Mouse (Mus musculus): ENCODE data around the gene Lrrc8b. TPM values are rescaled to one million over a fixed set of nuclear protein-coding genes. Genes with fewer than 3 reads are reported as not detected.

Gene Lrrc8b
- polyA plus RNA-seq, 1 experiment: 26.7 TPM

DNA sequence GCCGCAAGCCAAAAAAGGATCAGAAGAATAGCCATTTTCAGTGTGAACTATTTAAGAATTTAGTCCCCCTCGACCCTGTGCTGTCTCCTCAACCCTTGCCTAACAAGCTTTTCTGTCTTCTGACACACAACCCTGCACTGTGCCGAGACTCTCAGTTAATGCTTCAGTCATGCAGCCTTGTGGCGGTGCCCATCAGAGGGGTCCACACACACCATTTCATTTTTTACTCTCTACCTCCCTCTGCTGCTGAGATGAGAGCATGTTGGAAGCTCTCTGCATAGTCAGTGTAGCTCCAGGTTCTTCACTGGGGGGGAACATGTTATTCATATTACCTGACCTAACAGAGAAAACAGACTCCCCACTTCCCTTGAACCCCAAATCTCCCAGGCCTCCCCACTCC, 75.8 kb downstream of the Lrrc8b start:
- DNase-seq: no peak
- 65% methylated on average over 4 of the region's 4 CpGs for WGBS
- peak; percentile 15; the same call in 1 of the 2 replicates for TF ChIP-seq CTCF (IDR thresholded peaks at IDR 0.05; ENCODE audit: insufficient read depth, low read length)
- no peak for TF ChIP-seq POLR2A (IDR thresholded peaks at IDR 0.05; ENCODE audit: borderline replicate concordance, extremely low read depth, low read depth, low read length)
- H3K4me1 ChIP-seq (ENCODE audit: control insufficient read depth, insufficient read depth, low read length): no peaks in the 10 kb centered on the region
- H3K4me3 ChIP-seq (replicated peaks; ENCODE audit: extremely low read depth, low read depth, low read length): no peak overlapping the region

DNA sequence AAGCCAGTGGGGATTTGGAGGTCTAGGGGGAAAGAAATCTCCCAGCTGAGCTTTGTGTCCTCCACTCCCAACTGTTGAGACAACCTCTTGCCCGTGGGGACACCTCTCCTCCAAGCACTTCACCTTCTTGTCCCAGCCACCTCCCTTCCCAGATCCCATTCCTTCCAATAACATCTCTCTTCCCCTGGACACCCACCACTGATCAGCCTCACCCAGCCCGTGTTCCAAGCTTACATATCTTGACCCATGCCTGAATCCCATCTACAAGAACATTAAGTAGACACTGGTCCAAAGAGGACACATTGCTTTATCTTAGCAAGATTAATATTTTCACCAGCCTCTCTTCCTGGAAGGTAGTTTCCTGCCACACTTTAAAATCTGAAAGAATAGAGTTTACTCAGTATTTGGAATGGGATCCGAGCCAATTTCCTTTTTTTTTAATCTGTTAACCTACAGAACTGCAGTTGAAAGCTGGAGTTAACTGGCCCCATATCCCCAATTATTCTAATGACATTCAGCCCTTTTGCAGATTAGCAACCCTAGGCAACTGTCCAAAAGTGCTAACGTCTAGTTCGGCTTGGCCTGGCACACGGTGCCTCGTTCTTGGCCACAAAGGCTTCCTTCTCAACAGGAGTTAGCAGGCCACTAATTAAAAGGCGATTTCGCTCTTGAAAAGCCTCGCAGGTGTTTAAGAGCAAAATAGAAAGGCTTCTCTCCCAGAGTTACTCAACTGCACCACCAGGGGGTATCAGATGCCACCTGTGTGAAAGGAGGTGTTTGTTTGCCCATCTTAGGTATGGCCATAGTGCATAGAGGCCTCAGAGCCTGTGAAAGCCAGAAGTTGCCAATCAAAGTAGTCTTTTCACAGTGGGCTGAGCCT, 77.0 kb downstream of the Lrrc8b start:
- no peak for TF ChIP-seq POLR2A (IDR thresholded peaks at IDR 0.05; ENCODE audit: borderline replicate concordance, extremely low read depth, low read depth, low read length)
- no peak; the same call in 1 of the 2 replicates for TF ChIP-seq CTCF (IDR thresholded peaks at IDR 0.05; ENCODE audit: insufficient read depth, low read length)
- peak; percentile 21 for DNase-seq
- WGBS: 48% methylated on average over 10 of the region's 10 CpGs
- Histone ChIP-seq H3K4me1 (ENCODE audit: control insufficient read depth, insufficient read depth, low read length) (no peaks in the 10 kb centered on the region), H3K4me3 (replicated peaks; ENCODE audit: extremely low read depth, low read depth, low read length) (no peak overlapping the region)

DNA sequence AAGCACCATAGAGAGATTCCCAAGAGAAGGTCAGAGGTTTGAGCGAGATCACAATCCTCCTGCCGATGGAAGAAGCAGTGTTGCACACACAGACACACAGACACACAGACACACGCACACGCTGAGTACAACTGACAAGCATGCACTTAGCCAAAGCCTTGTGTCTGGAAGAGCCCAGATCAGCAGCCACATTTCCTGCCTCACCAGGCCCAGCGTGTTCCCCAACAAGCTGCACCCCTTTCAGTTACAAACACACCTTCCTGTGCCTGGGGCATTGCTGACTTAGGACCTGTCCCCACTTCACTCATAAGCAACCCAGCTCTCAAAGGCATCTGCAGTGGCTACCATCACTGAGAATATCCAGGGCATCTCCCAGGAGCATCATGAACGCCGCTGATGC, 77.8 kb downstream of the Lrrc8b start:
- DNase-seq: no peak
- no peaks in the 10 kb centered on the region for H3K4me1 ChIP-seq (ENCODE audit: control insufficient read depth, insufficient read depth, low read length)
- 91% methylated on average over 7 of the region's 7 CpGs for WGBS
- no peak for TF ChIP-seq CTCF (IDR thresholded peaks at IDR 0.05; ENCODE audit: insufficient read depth, low read length)
- TF ChIP-seq POLR2A (IDR thresholded peaks at IDR 0.05; ENCODE audit: borderline replicate concordance, extremely low read depth, low read depth, low read length): no peak
- no peak overlapping the region for H3K4me3 ChIP-seq (replicated peaks; ENCODE audit: extremely low read depth, low read depth, low read length)

DNA sequence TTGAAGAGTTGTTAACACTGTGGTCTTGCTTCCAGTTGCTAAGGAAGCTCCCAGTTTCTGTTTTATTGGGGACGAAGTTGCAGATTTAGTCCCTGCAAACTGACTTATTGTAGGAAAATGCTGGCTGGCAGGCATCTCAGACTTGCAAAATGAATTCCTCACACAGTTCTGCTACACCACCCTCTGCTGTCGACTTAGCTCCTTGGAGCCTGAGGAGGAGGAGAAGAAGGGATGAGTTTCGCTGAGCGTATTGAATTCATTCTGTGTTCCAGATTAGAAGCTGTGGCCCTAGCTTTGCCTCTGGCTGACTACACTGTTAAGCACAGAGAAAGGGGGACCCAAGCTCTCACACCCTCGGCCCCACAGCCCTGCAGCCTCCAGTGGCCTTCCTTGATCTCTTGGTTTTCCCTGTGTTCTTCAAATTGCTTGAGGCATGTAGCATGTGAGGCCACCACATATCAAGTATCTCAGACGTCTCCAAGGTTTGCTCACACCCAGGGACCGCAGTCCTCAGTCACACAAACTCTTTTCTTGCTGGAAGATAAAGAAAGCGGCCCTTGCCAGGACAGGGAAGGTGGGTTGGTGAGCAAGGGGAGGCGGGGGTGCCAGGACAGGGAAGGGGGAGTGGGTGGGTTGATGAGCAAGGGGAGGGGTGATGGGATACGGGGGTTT, 78.8 kb downstream of the Lrrc8b start:
- H3K4me1 ChIP-seq (ENCODE audit: control insufficient read depth, insufficient read depth, low read length): no peaks in the 10 kb centered on the region
- WGBS: 61% methylated on average over 10 of the region's 10 CpGs
- DNase-seq: no peak
- no peak for TF ChIP-seq CTCF (IDR thresholded peaks at IDR 0.05; ENCODE audit: insufficient read depth, low read length)
- no peak for TF ChIP-seq POLR2A (IDR thresholded peaks at IDR 0.05; ENCODE audit: borderline replicate concordance, extremely low read depth, low read depth, low read length)
- H3K4me3 ChIP-seq (replicated peaks; ENCODE audit: extremely low read depth, low read depth, low read length): no peak overlapping the region

DNA sequence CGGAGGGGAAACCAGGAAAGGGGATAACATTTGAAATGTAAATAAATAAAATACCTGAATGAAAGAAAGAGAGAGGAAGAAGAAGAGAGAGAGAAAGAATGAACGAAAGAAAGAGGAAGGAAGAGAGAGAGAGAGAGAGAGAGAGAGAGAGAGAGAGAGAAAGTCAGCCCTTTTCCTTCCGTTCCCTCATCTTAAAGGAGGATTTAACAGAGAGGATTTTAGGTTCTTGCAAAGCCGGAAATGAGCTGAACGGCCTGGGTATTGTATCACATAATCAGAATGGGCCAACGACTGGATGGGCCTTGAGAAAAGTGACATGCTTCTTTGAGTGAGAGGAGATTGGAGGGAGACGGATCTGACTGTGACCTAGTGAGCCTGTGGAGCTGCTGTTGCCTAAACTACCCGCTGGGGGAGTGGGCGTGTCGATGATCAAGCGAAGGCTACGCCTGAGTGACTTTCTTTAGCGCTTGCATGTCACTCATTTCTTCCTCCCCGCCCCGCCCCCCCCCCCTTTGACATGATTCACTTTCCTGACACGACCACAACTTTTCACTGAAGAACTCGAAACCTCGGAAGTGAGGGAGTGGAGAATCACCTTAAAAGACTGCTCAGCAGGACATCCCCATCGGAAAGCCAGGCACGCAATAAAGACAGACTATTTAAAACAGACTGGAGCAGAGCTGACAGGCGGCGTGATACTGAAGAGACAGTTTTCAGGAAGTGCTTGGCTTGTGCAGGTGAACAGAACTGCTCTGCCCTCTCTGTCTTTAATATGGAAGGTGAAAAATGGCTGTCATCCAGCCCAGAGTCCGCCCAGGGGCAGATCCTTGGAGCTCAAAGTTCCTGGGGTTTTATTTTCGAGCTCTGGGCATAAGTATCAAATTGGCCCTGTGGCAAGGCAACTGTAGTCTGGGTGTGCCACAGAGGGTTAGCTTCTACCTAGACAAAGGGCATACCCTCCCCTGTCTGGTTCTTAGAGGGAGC, 79.6 kb downstream of the Lrrc8b start:
- peak; percentile 66 for DNase-seq
- Histone ChIP-seq H3K4me1 (ENCODE audit: control insufficient read depth, insufficient read depth, low read length) (no peaks in the 10 kb centered on the region), H3K4me3 (replicated peaks; ENCODE audit: extremely low read depth, low read depth, low read length) (no peak overlapping the region)
- TF ChIP-seq POLR2A (IDR thresholded peaks at IDR 0.05; ENCODE audit: borderline replicate concordance, extremely low read depth, low read depth, low read length) (no peak), CTCF (IDR thresholded peaks at IDR 0.05; ENCODE audit: insufficient read depth, low read length) (peak; percentile 76)
- 10% methylated on average over 24 of the region's 24 CpGs for WGBS

DNA sequence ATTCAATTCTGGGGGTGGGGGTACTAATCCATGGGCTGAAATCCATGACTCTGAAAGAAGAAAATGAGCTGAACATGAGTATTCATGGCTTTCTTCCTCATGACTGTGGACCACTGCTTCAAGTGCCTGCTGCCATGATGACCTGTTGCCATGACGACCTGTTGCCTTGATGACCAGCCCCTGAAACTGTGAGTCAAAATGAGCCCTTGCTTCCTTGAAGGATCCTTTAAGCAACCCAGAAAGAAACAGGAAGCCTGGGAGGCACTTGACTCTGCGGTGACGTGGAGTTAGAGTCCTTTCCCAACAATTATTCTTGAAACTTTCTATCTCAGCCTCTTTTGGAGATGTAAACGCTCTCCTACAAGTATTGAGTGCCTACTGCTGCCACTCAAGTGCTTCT, 80.6 kb downstream of the Lrrc8b start:
- DNase-seq: no peak
- H3K4me1 ChIP-seq (ENCODE audit: control insufficient read depth, insufficient read depth, low read length): no peaks in the 10 kb centered on the region
- no peak for TF ChIP-seq POLR2A (IDR thresholded peaks at IDR 0.05; ENCODE audit: borderline replicate concordance, extremely low read depth, low read depth, low read length)
- no peak for TF ChIP-seq CTCF (IDR thresholded peaks at IDR 0.05; ENCODE audit: insufficient read depth, low read length)
- 66% methylated on average over 4 of the region's 4 CpGs for WGBS
- H3K4me3 ChIP-seq (replicated peaks; ENCODE audit: extremely low read depth, low read depth, low read length): no peak overlapping the region

DNA sequence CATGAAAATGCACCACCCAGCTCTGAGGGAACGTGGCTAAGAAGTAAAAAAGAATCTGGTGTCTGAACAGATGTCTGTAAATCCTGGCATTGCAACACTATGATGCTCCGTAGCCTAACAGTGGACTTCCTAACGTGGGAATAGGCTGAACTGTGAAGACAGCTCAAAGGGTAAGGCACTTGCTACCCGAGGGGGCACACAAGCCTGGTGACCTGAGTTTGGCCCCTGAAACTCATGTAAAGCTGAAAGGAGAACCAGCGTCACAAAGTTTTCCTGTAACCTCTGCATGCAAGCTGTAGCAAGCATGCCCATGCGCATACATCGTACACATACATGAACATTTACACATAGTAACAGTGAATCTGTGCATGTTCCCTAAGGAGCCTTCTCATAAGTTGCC, 81.0 kb downstream of the Lrrc8b start:
- 83% methylated on average over 7 of the region's 7 CpGs for WGBS

DNA sequence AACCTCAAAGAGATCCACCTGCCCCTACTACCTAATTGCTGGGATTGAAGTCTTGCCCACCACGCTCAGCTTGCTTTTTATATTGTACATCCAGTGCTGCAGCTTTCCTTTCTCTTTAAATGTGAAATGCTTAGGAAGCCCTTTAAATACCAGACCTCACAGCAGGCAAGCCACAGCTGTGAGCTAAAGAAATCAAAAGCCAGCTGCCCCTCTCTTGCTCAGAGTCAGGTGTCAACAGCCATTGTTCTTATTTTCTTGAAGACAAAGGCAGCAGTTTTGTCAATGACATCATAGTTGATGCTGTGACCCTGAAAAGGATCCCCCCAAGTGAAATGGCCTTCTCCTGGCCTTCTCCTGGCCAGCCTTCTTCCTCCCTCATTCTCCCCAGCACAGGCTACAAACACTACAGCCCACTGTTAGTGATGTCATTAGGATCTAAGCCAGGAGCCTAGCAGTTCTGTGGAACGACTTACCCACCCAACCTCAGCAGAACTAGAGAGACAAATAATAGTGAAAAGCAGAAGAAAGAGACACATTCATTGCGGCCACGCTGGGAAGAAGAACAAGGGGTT, 82.9 kb downstream of the Lrrc8b start:
- TF ChIP-seq POLR2A (IDR thresholded peaks at IDR 0.05; ENCODE audit: borderline replicate concordance, extremely low read depth, low read depth, low read length): no peak
- TF ChIP-seq CTCF (IDR thresholded peaks at IDR 0.05; ENCODE audit: insufficient read depth, low read length): no peak

More for the DNA sequence above, 81.0 kb downstream of the Lrrc8b start:
- H3K4me1 ChIP-seq (ENCODE audit: control insufficient read depth, insufficient read depth, low read length): no peaks in the 10 kb centered on the region
- H3K4me3 ChIP-seq (replicated peaks; ENCODE audit: extremely low read depth, low read depth, low read length): no peak overlapping the region
- TF ChIP-seq POLR2A (IDR thresholded peaks at IDR 0.05; ENCODE audit: borderline replicate concordance, extremely low read depth, low read depth, low read length): no peak
- TF ChIP-seq CTCF (IDR thresholded peaks at IDR 0.05; ENCODE audit: insufficient read depth, low read length): no peak
- DNase-seq: no peak

More for the DNA sequence above, 82.9 kb downstream of the Lrrc8b start:
- WGBS: 61% methylated on average over 4 of the region's 4 CpGs
- DNase-seq: no peak
- Histone ChIP-seq H3K4me3 (replicated peaks; ENCODE audit: extremely low read depth, low read depth, low read length) (no peak overlapping the region), H3K4me1 (ENCODE audit: control insufficient read depth, insufficient read depth, low read length) (no peaks in the 10 kb centered on the region)

All from lung, adult 2 months (tissue).